Mouse (Mus musculus) naive thymus-derived CD4-positive, alpha-beta T cell, adult 2 months (primary cell): ENCODE measurements at regions not wholly inside any gene's neighbourhood (a gene's known extent, or its start where the extent isn't known, plus 50 kb on each side); places are given as distances from the start of the nearest gene placed in this dataset.

Experiments
- DNase-seq: peaks from one replicate; pipeline ENCODE4 v3.0.0-alpha.2; 2011; ENCODE audit warnings: low read depth

- DNase-seq: no peak
Measured at GRCm38 (mm10) chr10:111558675-111559340, 52.7 kb downstream of the Phlda1 start.

- peak; percentile 43 for DNase-seq
Measured at GRCm38 (mm10) chr10:111559341-111560246, 53.5 kb downstream of the Phlda1 start.

DNA sequence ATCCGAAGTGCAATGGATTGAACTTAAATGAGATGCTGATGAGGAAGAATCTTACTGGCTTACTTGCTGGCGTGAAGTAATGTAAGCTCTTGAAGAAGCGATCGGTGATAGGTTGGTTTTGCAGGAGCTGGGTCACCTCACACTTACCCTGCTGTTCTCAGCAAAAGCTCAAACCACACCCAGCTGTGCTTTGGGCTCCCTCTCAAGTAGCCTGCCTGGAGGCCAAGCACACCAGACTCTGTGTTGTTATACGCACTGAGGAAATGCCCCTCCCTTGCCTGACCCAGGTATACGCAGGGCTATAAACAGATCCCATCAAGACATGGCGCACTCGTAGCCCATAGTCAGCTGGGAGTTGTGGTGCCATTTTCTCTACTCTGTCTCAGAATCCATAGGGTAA is 56.5 kb downstream of the Phlda1 start:
- DNase-seq: no peak

DNA sequence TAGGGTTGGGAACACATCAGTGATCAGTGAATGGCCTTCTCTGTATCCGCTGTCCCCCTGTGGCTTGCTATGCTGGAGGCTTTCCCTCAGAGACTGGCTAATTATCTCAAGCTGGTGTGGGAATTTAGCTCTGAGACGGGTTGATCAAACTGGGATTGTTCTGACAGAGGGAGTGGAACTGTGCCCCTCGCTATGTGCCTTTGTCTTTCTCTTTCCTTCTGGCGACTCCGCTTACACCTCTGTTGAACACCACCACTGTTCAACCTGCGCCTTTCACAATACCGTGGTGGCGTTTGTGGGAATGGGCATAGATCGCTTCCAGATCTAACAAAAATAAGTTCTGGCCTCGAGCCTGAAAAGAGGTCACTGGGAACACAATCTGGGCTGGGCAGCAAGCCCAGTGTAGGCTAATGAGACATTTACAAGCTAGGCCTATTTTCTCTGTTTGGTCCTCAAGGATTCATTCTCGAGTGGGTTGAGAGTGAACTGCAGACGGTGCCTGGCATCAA is 60.8 kb downstream of the Phlda1 start:
- DNase-seq: no peak

GRCm38 (mm10) chr10:111570501-111571258 is 64.6 kb downstream of the Phlda1 start:
- no peak for DNase-seq

DNA sequence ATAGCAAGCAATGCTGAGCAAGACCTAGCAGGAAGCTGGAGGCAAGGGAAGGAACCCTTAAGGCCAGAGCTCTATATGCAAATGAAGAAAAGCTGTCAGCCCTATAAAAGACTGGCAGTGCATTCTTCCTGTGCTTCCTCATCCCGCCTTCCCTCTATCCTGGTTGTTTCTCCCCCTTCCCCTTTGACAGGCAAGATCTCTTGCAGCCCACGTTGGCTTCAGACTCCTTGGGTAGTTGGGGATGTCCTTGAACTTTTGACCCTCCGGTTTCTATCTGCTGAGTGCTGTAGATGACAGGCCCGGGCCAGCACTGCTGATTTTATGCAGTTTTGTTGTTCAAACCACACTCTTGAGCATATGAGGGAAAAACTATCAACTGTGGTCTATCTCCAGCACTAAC is 68.1 kb downstream of the Phlda1 start:
- DNase-seq: no peak

DNA sequence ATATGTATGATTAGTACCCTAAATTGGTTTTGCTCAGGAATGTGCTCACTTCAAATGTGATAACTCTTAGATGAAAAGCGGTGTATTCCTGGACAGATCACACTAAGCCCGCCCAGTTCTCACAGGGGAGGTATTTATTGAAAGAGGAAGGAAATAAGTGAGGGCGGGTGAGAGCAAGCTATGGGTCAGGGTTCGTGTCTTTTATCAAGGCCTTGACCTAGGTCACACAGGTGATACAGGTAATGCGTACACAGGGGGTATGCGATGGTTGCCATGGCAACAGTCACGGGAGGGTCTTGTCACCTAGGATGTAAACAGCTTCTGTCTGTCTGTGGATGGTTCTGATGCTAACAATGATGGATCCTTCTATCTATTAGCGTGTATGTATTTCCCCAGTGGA is 68.7 kb downstream of the Phlda1 start:
- no peak for DNase-seq

DNA sequence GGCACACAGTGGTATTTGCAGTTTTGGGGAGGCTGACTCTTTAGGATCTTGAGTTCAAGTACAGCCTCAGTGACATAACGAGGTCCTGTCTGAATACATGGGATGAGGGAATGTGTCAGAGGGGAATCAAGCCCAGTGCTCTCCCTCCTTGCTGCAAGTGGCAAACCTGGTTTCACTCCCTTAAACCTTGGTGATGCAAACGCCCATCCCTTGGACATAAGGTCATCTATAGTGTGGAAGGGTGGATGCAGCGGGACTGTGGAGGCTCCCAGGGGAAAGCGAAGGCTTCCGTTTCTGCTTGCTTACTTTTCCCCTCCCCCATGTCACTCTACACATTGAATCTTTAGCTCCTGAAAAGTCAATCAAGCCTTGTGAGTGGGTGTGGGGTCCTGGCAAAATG is 69.2 kb downstream of the Phlda1 start:
- no peak for DNase-seq

GRCm38 (mm10) chr10:111575926-111576325 is 69.8 kb downstream of the Phlda1 start:
- no peak for DNase-seq

- no peak for DNase-seq
Measured at GRCm38 (mm10) chr10:111576395-111577069, 70.4 kb downstream of the Phlda1 start.

DNA sequence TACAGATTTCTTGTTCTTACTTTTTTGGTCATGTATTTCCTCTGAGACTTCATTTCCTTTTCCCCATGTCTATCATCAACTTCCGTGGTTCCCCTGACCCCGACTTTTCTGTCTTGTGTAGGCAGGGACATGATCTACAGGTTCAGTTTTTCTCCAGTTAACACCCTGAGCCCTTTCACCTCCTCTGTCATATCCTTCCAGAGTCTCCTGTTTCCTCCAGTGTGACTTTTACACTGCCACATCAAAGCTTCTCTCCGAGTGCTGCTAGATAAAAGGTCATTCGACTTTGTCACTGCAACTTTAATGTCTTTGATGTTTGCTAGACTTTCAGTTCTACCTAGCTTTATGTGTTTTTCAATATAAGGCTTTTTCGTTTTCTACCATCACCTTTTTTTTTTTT is 72.5 kb downstream of the Phlda1 start:
- DNase-seq: peak; percentile 89

- no peak for DNase-seq
Measured at GRCm38 (mm10) chr10:111579481-111579880, 73.4 kb downstream of the Phlda1 start.

GRCm38 (mm10) chr10:111580401-111581100 is 74.5 kb downstream of the Phlda1 start:
- DNase-seq: no peak

DNA sequence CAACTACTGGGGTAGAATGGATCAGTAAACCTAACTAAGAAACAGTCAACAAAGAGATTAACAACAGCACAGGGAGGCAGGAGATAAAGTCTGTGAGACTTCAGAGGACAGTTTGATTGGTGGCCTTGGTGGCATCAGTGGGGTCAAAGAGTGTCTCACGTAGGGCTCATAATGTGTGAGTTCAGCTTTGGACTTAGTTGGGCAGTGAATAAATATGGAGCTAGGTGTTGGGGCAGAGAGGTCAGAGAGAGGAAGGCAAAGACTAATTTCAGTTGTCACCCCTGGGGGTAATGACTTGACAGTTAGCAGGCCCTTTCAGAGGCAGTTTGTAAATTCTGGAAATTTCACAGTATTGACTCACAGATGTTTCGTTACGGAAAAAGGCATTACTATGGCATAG is 75.8 kb downstream of the Phlda1 start:
- no peak for DNase-seq

- no peak for DNase-seq
Measured at GRCm38 (mm10) chr10:111582321-111583123, 76.4 kb downstream of the Phlda1 start.

DNA sequence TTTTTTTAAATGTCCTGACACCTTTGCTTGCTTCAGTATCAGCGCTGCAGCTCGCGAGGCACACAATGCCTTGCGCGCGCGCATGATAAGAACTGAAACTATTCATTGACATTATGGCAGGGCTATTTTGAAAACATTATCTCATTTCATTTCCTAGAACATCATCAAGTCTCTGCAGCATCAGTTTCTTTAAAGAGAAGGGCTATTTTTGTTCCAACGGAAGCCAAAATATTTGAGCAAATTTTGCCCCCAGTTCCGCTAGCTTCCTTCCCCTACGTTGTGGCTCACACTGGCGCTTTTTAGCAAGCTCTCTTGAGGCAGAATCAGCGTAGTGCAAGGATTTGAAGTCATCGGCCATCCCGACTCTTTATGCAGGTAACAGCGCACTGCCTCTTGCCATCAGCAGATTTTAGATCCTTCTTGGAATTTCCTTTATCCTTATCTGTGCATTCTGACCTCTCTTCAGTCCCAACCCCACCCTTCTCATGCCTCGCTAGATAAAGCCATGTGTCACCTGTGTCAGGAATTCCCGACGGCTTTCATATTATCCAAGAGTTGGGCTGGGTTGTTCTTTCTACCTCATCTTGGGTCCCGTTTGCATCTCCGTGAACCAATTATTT is 77.1 kb downstream of the Phlda1 start:
- no peak for DNase-seq

GRCm38 (mm10) chr10:111583744-111584152 is 77.7 kb downstream of the Phlda1 start:
- no peak for DNase-seq

- DNase-seq: no peak
Measured at GRCm38 (mm10) chr10:111587891-111588611, 82.0 kb downstream of the Phlda1 start.

DNA sequence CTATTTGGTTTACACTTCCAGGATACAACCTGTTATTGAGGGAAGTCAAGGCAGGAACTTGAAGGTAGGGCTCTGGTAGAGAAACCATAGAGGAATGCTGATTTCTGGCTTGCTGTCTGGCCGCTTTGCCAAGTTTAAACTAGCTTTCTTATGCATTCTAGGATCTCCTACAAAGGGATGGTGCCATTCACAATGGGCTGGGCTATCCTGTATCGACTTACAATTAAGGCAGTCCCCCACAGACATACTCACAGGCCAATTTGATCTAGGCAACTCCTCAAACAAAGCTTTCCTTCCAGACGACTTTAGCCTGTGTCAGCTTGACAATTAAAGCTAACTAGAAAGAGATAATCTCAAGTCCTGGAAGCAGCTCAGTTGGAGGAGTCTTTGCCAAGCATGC is 83.1 kb downstream of the Phlda1 start:
- DNase-seq: no peak
